Mouse (Mus musculus): ENCODE measurements around the gene Nemp1.
A peak's percentile ranks its signal among the peaks of the same experiment; 100 is the strongest.

The Nemp1 gene

GRCm38 (mm10) chr10:127666501-127667268 is at the start of gene Nemp1:
Gene Nemp1 (plus strand): TSS chr10:127666901.
- DNase-seq (ENCODE audit: low spot score), result peak; percentile 75

- no peak for DNase-seq (ENCODE audit: low spot score)
Observed at GRCm38 (mm10) chr10:127617294-127617693, 49.4 kb upstream of the Nemp1 start.

GRCm38 (mm10) chr10:127618173-127618572 is 48.5 kb upstream of the Nemp1 start:
- no peak for DNase-seq (ENCODE audit: low spot score)

GRCm38 (mm10) chr10:127619119-127619721 is 47.5 kb upstream of the Nemp1 start:
- no peak for DNase-seq (ENCODE audit: low spot score)

GRCm38 (mm10) chr10:127619941-127620405 is 46.7 kb upstream of the Nemp1 start:
- no peak for DNase-seq (ENCODE audit: low spot score)

- no peak for DNase-seq (ENCODE audit: low spot score)
Observed at GRCm38 (mm10) chr10:127620406-127621190, 46.1 kb upstream of the Nemp1 start, which contains the start of gene Lrp1. Gene Lrp1 (minus strand): TSS chr10:127621148.

- peak; percentile 86 for DNase-seq (ENCODE audit: low spot score)
Observed at GRCm38 (mm10) chr10:127621191-127622056, 45.3 kb upstream of the Nemp1 start.

- peak; percentile 63 for DNase-seq (ENCODE audit: low spot score)
Observed at GRCm38 (mm10) chr10:127622057-127622392, 44.7 kb upstream of the Nemp1 start.

GRCm38 (mm10) chr10:127622661-127623060 is 44.0 kb upstream of the Nemp1 start:
- DNase-seq (ENCODE audit: low spot score), result no peak

- no peak for DNase-seq (ENCODE audit: low spot score)
Observed at GRCm38 (mm10) chr10:127623439-127624216, 43.1 kb upstream of the Nemp1 start.

GRCm38 (mm10) chr10:127626433-127626832 is 40.3 kb upstream of the Nemp1 start:
- DNase-seq (ENCODE audit: low spot score), result no peak

GRCm38 (mm10) chr10:127631261-127632214 is 35.2 kb upstream of the Nemp1 start:
- no peak for DNase-seq (ENCODE audit: low spot score)

GRCm38 (mm10) chr10:127632668-127633271 is 33.9 kb upstream of the Nemp1 start:
- no peak for DNase-seq (ENCODE audit: low spot score)

- DNase-seq (ENCODE audit: low spot score), result no peak
Observed at GRCm38 (mm10) chr10:127640421-127640820, 26.3 kb upstream of the Nemp1 start.

GRCm38 (mm10) chr10:127641861-127642771 is 24.6 kb upstream of the Nemp1 start:
- DNase-seq (ENCODE audit: low spot score), result peak; percentile 90

GRCm38 (mm10) chr10:127642772-127643552 is 23.7 kb upstream of the Nemp1 start, which contains the start of gene Stat6:
Gene Stat6 (plus strand): TSS chr10:127642986.
- DNase-seq (ENCODE audit: low spot score), result peak; percentile 53

GRCm38 (mm10) chr10:127643553-127644238 is 23.0 kb upstream of the Nemp1 start:
- peak; percentile 60 for DNase-seq (ENCODE audit: low spot score)
